ENCODE assay signal across 13 mouse cellular contexts in the genomic region with DNA sequence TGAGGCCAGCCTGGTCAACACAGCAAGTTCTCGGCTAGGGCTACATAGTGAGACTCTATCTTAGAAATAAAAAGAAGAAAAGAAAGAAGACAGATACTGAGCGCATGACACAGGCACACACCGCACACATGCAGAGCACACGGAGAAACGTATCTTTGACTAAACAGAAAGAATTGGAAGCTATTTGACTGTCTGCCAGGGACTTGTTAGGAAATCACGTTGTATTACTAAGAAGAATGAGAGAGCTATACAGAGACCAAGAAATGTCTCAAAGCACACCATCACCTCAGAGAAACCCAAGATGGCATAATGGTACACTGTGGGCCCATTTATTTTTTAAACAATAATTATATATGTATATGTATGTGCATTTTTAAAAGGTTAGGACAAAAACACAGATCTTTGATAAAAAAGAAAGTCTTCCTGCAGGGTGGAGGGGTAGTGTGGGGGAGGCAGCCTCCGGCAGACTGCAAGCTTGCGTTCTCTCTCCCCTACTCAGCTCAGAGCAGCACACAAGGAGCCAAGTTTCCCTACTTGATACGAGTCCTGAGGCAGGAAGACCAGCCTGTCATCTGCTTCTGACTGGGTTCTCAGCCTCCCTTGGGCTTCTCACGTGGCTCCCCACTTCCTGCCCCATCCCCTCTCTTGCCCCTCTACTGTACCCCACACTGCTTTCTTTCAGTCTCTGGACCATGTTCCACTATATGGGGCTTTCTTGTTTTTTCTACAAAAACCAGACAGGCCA.
DNase-seq lines count a peak whose midpoint lies in the region; ATAC-seq and TF ChIP-seq lines count a peak whose summit lies in the region.
"Had no signal": no experiment of that assay in that cellular context is flagged by ENCODE, and none has a peak within 500 bp of the region (broad histone marks: within the 10 kb centered on the region; RNA-seq: fewer than 3 reads in every experiment).

No protein-coding gene starts in this region.

- TF ChIP-seq POLR2A in thymus, adult 2 months (IDR thresholded peaks at IDR 0.05; ENCODE audit: control insufficient read depth, extremely low read depth, insufficient read depth, low read length, poor library complexity): no peak

- intact Hi-C loops in left cerebral cortex, postnatal 25 days (cut with DNase I): no loop called here

- H3K4me3 ChIP-seq in thymus, adult 2 months (ENCODE audit: control insufficient read depth, insufficient read depth, low read length): no peak overlapping the region
- H3K4me3 ChIP-seq: lung, embryonic 15.5 days had no signal

- WGBS in thymus, adult 2 months: 53% methylated on average over 10 of the region's 10 CpGs

- no peaks in the 10 kb centered on the region for H3K36me3 ChIP-seq in thymus, adult 2 months (ENCODE audit: control insufficient read depth, insufficient read depth, low read length)
- H3K36me3 ChIP-seq: lung, embryonic 15.5 days had no signal

- DNase-seq in left cerebral cortex, postnatal 25 days (ENCODE audit: low spot score in 2 of 2): peak; percentile 23 to 44
- no peak for DNase-seq in left cerebral cortex, adult 11 months (ENCODE audit: low spot score)
- peak; percentile 49 for DNase-seq in adipocyte (ENCODE audit: low spot score)
- peak; percentile 34 for DNase-seq in thymus, adult 2 months
- DNase-seq in cerebellum, adult 11-12 months: no peak
- no peak for DNase-seq in heart, adult 11 months
- DNase-seq: cerebellum, adult 2 months; heart, adult 18-20 months; heart, postnatal 10 days; right cerebral cortex, postnatal 4 days had no signal

- ATAC-seq in CD4-positive, CD25-positive, alpha-beta regulatory T cell, adult 4 months: peak; percentile 53

- peaks cover 12% of the 10 kb centered on the region for H3K4me1 ChIP-seq in thymus, adult 2 months (replicated peaks; ENCODE audit: control insufficient read depth, insufficient read depth, low read length)
- H3K4me1 ChIP-seq: lung, embryonic 15.5 days had no signal

- H3K27ac ChIP-seq in thymus, adult 2 months (ENCODE audit: control insufficient read depth, insufficient read depth, low read length): no peak overlapping the region; the same call in 1 of the 2 replicates
- H3K27ac ChIP-seq: lung, embryonic 15.5 days had no signal

- no peak for TF ChIP-seq CTCF in thymus, adult 2 months (IDR thresholded peaks at IDR 0.05; ENCODE audit: borderline replicate concordance, control insufficient read depth, extremely low read depth, insufficient read depth, low read length, poor library complexity)

- H3K27me3 ChIP-seq in thymus, adult 2 months (ENCODE audit: control insufficient read depth, insufficient read depth, low read length): no peaks in the 10 kb centered on the region
- H3K27me3 ChIP-seq: CH12.LX; lung, embryonic 15.5 days had no signal

Comparison
In these comparisons a context has a peak if more than half of its experiments do, and no peak if none do; other contexts are left out.
1. DNase-seq: peak in left cerebral cortex, postnatal 25 days (2 of 2), adipocyte (single experiment) and thymus, adult 2 months (single experiment); none in left cerebral cortex, adult 11 months (single experiment), cerebellum, adult 11-12 months (single experiment) and heart, adult 11 months (single experiment).